Mouse (Mus musculus): ENCODE results near the gene Sept5. TPM values are rescaled to one million over a fixed set of nuclear protein-coding genes. Genes with fewer than 3 reads are reported as not detected.

The Sept5 gene
- total RNA-seq (2022): 10 to 100 TPM in 3 of 4 experiments, 1 to 10 TPM in 1; 8.5 to 18.5 (median 12.0) TPM

- DNase-seq: peak; percentile 39
Observed at GRCm38 (mm10) chr16:18629390-18630231, at the start of gene Sept5. TSS of gene Sept5 (minus strand) at chr16:18629954.

DNA sequence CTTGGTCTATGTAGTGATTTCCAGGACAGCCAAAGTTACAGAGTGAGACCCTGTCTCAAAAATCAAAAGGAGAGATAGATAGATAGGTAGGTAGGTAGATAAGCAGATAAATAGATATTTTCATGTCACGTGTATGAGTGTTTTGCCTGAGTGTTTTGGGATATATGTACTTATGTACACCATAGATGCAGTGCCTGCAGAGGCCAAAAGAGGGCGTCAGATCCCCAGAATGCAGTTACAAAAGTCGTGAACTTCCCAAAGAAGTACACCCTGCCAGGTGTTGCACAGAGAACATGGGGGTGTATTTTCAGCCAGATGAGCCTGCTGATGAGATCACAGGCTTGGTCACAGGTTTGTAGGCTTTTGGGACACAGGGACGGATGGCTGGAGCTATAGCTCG is 49.4 kb upstream of the Sept5 start:
- DNase-seq: no peak

DNA sequence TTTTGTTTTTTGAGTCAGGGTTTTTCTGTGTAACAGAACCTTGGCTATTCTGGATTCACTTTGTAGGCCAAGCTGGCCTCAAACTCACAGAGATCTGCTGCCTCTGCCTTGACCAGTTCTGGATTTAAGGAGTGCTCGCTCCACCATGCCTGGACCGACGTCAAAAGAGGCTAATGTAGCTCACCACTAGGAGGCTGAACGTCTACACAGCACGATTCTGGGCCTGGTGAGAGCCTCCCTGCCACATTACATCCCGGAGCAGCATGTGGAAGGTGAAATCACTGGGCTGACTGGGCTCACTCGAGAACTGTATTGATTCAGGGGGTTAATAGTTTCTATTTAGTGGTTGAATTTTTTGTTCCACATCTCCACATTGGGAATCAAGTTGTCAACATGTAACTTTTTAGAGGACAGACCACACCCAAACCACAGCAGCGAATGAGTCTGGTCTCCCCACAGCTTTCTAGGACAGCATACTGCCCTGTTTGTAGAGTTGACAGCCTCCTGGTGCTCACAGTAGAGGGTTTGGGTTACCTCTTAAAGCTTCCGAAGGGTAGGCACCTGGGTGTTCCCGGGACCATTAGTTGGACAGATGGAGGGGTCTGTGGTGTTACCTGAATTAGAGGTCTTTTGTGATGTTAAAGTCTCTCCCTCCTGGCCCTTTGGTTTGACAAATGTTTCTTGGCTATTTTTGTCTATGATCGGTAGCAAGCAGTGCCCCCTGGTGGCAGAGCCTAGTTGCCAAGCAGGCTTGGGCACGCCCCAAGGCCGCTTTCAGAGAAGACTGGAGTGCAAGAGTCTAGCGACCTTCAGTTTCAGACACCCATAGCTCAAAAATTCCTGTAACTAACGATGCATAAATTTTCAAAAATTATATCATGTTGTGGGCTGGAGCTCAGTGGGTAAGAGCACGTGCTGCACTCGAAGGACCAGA is 48.3 kb upstream of the Sept5 start:
- DNase-seq: peak; percentile 56

DNA sequence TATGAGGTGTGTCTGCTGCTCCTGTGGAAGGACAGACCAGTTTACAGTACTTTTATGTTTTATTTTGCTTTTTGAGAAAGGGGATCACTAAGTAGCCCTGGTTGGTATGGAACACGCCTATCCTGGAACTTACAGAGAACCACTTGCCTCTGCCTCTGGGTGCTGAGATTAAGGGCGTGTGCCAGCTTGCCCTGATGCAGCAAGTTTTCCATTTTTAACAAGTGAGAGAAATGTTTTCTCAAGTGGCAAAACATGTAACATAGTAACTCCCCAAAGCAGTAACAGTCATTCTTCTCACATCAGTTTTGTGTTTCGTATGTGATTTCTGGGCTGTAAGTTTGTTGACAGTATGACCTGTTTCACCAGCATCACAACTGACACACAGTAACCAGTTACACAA is 43.3 kb upstream of the Sept5 start:
- DNase-seq: no peak

DNA sequence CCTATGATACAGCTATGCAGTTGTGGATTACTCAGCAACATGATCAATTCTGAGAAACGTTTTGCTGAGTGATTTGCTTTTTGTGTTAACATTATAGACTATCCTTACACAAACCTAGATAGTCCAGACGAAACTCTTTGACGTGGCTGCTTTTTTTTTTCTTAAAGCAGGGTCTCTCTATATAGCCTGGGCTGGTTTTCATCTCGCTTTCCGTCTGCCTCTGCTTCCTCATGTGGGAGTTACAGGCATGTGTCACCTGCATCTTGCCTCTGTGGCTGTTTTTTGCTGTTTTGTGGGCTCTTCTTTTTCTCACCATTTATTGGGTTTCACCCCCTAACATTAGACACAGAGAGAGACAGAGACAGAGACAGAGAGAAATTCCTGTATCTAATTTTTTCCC is 42.3 kb upstream of the Sept5 start:
- no peak for DNase-seq

DNA sequence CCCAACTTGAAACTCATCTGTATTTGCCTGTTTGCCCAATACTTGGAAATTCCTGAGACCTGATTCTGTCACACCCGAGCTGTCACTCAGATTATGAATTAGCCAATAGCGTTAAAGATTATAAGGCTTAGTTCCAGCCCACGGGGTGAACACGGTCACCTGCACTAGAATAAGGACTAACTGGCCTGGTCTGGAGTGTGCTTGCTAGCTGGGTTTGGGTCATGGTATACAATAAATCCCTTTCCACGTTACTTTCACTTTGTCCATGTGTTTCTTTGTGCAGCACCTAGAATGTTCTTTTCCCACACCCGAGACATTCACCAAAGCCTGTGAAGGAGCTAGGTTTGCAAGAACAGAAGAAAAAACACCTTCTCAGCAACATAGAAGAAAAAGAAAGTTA is 40.2 kb upstream of the Sept5 start:
- no peak for DNase-seq

DNA sequence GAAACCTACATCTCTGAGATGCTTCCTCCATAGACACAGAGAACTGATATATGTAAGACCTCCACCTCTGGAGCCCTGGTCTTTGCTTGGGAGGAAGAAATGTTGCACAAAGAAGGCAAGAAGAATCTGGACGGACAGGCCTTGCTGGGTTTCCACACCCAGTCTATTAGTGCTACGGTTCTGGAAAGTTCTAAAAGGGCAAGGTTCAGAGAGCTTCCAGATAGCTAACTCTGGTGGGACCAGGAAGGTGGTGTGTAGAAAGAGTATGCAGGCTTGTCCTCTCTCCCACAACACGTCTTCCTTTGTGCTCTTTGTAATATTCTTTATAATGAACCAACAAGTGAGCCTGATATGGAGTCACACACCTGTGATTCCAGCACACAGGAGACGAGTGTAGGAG is 28.8 kb upstream of the Sept5 start:
- no peak for DNase-seq

DNA sequence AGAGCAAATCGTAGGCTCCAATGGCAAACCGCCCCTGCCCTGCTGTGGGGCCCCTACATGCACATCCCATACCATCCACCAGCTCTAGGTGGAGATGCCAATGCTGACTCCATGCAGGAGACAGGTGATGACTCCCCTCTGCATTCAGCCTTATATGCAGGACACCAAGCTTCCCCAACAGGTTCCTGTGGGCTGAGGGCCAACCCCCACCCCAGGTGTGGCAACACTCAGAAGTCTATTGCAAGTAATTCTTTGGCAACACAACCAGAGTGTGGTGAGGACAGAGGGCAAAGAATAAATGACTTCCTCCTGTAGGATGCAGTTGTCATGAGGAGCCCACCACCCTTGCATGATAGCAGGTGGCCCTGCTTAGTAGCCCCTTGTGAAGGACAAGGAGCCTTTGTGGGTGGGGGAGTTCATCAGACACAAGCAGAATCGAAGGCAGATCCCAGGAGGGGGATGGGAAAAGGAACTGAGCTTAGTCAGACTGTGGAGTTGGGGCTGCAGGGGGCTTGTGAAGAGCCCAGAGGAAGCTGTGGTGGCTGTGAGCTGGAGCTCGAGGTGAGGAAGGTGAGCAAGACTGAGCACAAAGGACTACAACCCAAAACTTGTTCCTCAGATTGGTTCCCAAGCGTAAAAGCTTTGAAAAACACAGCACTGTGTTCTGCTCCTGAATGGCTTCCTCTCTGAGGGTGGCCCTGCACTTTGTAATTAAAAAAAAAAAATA is 25.8 kb upstream of the Sept5 start:
- no peak for DNase-seq

DNA sequence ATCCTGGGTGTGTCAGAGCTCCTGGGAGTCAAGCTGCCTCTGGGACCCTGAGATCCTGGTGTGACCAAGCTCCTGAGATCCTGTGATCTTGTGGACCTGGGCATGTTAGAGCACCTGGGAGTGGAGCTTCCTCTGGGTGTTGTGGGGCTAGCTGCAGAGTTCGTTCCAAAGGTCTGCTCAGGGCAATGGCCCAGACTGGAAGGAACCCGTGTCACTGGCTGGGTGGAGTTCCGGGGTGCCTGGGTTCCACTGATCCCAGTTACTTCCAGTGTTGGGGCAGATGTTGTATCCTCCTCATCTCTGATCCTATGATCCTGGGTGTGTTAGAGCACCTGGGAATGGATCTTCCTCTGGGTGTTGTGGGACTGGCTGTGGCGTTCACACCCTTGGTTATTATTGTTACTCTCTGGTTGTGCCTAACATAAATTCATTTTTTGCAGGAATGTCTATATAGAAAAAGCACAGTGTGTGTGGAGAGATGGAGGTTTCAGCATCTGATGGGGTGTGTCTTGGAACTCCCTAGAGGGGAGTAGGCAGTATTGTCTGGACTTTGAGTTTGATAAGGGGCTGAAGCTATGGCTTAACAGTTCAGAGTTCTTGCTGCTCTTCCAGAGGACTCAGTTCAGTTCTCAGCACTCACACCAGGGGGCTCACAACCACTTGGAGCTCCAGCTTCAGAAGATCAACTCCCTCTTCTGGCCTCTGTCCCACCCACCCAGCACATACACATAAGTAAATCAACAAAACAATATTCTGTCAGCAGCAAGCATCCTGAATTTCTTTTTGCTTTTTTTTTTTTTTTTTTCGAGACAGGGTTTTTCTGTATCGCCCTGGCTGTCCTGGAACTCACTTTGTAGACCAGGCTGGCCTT is 23.8 kb upstream of the Sept5 start:
- DNase-seq: no peak

- no peak for DNase-seq
Observed at GRCm38 (mm10) chr16:18649126-18649525, 19.4 kb upstream of the Sept5 start.

GRCm38 (mm10) chr16:18645329-18645728 is 15.6 kb upstream of the Sept5 start:
- DNase-seq: no peak

GRCm38 (mm10) chr16:18644485-18644884 is 14.7 kb upstream of the Sept5 start:
- no peak for DNase-seq

DNA sequence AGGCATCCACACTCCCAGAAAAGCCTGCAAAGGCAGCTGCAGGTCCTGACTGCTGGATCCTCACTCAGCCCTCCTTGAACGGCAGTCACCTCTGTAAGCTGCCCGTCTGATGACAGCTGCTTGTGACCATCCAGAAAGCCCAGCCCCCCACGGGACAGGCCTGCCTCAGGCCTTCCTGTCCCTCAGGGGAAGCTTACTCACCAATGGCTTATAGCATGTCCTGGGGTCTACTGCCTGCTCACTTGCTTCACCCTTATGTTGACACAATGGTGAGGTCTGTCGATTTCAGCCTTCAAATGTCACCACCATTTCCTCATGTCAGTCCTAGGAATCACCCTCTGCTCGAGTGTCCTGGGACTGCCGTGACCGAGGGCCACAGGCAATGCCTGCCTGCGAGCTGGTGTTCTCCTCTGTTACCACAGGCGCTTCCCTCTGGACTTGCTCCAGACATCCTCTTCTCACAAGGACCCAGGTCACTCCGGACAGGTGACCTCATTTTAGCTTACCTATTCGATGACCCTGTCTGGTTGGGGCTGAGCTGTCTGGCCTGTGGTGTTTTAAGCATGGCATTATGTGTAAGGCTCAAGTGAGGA is 13.7 kb upstream of the Sept5 start:
- DNase-seq: no peak

DNA sequence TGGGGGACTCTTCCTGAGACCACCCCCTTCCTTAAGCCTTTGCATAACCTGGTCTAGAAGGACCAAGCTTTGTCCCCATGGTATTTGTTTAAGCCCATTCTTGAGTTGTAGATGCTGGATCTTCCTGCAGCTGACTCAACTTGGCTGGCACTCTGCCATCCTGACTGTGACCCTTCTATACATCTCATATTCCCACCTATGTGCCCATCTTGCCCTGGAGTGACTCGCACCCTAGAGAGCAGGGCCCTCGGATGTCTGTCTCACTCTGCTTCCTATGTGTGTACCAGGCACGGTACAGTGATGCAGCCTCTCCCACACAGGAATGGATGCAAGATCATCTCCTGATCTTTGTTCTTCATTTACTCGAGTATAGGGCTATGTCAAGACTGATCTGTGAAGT is 13.1 kb upstream of the Sept5 start:
- DNase-seq: no peak

DNA sequence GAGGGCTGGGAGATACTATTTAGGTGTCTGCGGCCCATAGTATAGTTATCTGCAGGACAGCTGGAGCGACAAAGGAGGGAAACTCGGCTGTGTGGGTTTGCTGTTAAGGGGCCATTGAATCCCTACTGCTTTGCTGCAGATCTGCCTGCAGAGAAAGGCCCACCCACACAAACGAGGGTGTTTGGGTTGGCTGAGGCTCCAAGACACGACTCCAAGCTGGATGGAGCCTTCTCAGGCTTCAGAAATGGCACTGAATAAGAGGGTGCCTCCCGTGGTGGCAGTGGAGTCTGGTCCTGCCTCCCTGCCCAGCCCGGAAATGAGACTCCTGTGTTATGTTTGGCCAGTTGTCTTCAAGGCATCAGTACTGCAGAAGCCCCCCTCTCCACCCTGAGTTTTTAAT is 12.5 kb upstream of the Sept5 start:
- DNase-seq: no peak

DNA sequence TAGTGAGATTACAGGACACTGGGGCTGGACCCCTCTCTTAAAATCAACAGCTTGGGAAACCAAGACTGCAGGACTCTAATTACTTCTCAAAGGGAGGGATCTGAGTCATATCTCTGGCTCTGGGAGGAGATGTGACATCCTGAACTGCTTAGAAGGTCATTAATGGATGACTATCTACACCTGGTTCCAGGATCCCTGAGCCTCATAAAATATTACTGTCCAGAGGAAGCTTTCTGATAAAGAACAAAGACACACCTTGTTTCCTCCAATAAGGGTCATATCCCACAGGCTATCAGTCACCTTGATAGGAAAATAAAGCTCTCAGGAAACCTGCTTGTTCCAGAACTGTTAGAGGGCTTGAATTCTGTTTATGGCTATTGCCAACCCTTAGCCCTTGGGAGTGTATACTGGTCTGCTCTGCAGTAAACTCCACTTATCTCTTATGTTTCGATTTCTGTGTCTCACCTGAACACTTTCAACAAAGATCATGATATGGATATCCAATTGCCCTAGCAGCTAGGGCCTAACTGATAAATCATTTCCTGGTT is 9.7 kb upstream of the Sept5 start:
- DNase-seq: no peak

- DNase-seq: no peak
Observed at GRCm38 (mm10) chr16:18638396-18638795, 8.6 kb upstream of the Sept5 start.

- DNase-seq: no peak
Observed at GRCm38 (mm10) chr16:18636804-18637203, 7.0 kb upstream of the Sept5 start.

GRCm38 (mm10) chr16:18636401-18636800 is 6.6 kb upstream of the Sept5 start:
- DNase-seq: no peak

- no peak for DNase-seq
Observed at GRCm38 (mm10) chr16:18633333-18633732, 3.6 kb upstream of the Sept5 start.

DNA sequence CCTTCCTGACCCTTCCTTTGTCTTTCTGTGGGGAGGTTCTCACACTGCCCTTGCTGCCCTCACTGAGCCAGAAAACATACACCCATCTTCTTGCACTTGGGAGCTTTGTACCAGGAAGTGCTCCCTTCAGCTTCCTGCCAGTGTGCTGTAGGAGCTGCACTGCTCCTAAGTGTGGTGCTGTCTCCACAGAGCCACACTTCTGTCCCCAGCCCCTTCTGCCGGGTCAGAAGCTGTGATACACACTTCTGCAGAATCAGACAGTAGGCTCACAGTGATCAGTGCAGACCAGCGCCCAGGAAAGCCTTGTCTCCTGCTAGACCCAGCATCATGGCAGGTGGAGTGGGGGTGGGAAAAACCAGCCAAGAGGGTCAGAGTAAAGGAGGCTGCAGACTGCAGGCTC is 3.1 kb upstream of the Sept5 start:
- no peak for DNase-seq
